Mouse (Mus musculus) heart, embryonic 11.5 days (tissue): ENCODE results near the gene Tas1r1. TPM values are rescaled to one million over a fixed set of nuclear protein-coding genes. Genes with fewer than 3 reads are reported as not detected.

Experiments
- ATAC-seq: fragments of 200-750 bp; cut with Nextera tagmentation; replicated peaks from 2 replicates; pipeline ENCODE4 v1.8.0; 2017; ENCODE audit warnings: moderate library complexity; ENCODE audit not compliant: insufficient number of reproducible peaks, low FRiP score, low TSS enrichment
- H3K27ac ChIP-seq: fragments of 300-500 bp; sonication (generic); 2 replicates; pipeline ENCODE4 v1.5.1; 2014; ENCODE audit warnings: mild to moderate bottlenecking, low read depth, low read length
- H3K27me3 ChIP-seq: fragments of 300-500 bp; sonication (generic); 2 replicates; pipeline ENCODE4 v1.6.1; 2014; ENCODE audit warnings: mild to moderate bottlenecking, low read length, mixed read lengths; ENCODE audit not compliant: control insufficient read depth, insufficient read depth
- H3K36me3 ChIP-seq: fragments of 300-500 bp; sonication (generic); 2 replicates; pipeline ENCODE4 v1.6.1; 2014; ENCODE audit warnings: mild to moderate bottlenecking, low read length, moderate library complexity, mixed read lengths; ENCODE audit not compliant: control insufficient read depth, insufficient read depth
- H3K4me1 ChIP-seq: fragments of 300-500 bp; sonication (generic); 2 replicates; pipeline ENCODE4 v1.6.1; 2014; ENCODE audit warnings: low read length; ENCODE audit not compliant: control insufficient read depth, insufficient read depth
- H3K4me2 ChIP-seq: fragments of 300-500 bp; sonication (generic); 2 replicates; pipeline ENCODE4 v1.6.1; 2014; ENCODE audit warnings: mild to moderate bottlenecking, moderate library complexity
- H3K4me3 ChIP-seq: fragments of 300-500 bp; sonication (generic); 2 replicates; pipeline ENCODE4 v1.5.1; 2014; ENCODE audit warnings: low read depth, low read length
- H3K9ac ChIP-seq: fragments of 300-500 bp; sonication (generic); 2 replicates; pipeline ENCODE4 v1.6.1; 2014; ENCODE audit warnings: mild to moderate bottlenecking, low read depth, low read length, moderate library complexity
- H3K9me3 ChIP-seq: fragments of 300-500 bp; sonication (generic); replicated peaks from 2 replicates; pipeline ENCODE4 v1.6.1; 2016; ENCODE audit warnings: low read length; ENCODE audit not compliant: control insufficient read depth
- WGBS: fragments of 180-500 bp; shearing (Covaris S2); extraction: QIAGEN DNeasy Blood & Tissue Kit; methylation state at CpG from one replicate; pipeline ENCODE4 v1.1.7; 2014; ENCODE audit not compliant: insufficient replicate concordance; 5-methylcytosine and 5-hydroxymethylcytosine counted together
- polyA plus RNA-seq: library from polyadenylated mRNA; unstranded; fragments of >200 nt; fragmentation: Nextera tagmentation; extraction: Ambion mirVana; gene quantifications from 2 replicates; pipeline ENCODE4 v1.2.1, GENCODE M21; 2014

Gene Tas1r1
- polyA plus RNA-seq, result 0.14 and 0.16 TPM in 2 replicates

DNA sequence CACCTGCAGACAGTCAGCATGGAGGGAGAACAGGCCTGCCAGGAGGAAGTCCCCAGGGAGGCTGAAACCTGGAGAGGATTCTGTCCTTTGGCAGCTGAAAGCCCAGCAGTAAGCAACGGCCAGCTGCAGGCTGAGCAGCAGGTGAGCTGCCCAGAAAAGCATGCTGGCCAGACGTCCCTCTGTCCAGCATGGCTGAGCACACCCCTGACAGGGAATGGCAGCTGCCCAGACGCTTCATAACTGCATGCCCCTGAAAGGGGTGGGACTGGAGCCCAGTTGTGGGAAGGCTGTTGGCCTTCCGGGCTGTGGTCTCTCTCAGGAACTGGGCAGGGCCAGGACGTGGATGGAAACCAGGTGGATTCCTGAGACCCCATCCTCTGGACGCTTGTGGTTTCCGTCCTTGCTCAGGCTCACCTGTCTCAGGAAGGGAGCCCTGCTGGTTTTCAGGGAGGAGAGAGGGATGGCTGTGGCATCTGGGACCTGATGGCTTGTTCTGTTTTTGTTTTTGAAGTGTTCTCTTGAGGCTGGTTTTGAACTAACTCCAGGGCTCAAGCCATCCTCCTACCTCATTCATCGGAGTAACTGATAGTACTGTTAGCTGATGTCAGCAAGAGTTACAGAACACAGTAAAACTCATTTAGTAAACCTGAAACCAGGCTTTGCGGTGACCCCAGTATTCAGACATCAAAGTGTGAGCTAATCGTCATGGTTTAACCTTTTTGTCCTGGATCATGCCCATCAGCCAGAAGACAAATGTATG is at the start of gene Tas1r1:
Tas1r1 (minus strand) TSS at position 344 of the 760 bp plus-strand sequence.
- WGBS, result 48% methylated on average over 10 of the region's 10 CpGs
- no peak within 1 kb of the TSS for H3K27ac ChIP-seq
- H3K4me2 ChIP-seq, result peak within 1 kb of the TSS; percentile 95
- H3K36me3 ChIP-seq, result peaks cover 19% of the 10 kb centered on the region
- H3K4me1 ChIP-seq, result peaks cover 7% of the 10 kb centered on the region
- ATAC-seq, result no peak
- H3K9me3 ChIP-seq, result no peaks in the 10 kb centered on the region
- peak within 1 kb of the TSS; percentile 87 for H3K9ac ChIP-seq
- peak within 1 kb of the TSS; percentile 100 for H3K4me3 ChIP-seq
- no peaks in the 10 kb centered on the region for H3K27me3 ChIP-seq

DNA sequence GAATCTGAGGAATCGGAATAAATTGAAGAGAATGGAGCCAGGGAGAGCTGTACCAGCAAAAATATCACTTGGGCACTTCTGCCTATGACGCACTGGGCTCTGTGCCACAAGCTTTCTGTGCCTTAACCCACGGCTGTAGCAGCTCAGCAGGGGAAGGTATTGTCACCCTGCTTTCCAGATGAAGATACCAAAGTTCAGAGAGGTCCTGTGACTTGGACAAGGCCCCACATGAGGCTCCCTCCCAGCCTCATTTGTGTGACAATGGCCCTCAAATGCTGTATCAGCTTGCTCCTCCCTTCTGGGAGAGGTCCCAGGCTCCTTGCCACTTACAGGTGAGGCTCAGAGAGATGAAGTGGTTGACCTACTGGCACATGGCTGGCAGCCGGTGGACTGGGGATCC is 49.8 kb upstream of the Tas1r1 start:
- H3K4me1 ChIP-seq, result peaks cover 18% of the 10 kb centered on the region
- no peak overlapping the region for H3K27ac ChIP-seq
- no peak for ATAC-seq
- H3K27me3 ChIP-seq, result peaks cover 3% of the 10 kb centered on the region; the same call in 1 of the 2 replicates
- no peaks in the 10 kb centered on the region for H3K36me3 ChIP-seq
- H3K9me3 ChIP-seq, result no peaks in the 10 kb centered on the region
- 54% methylated on average over 4 of the region's 4 CpGs for WGBS
- no peak overlapping the region; the same call in 1 of the 2 replicates for H3K4me3 ChIP-seq
- H3K9ac ChIP-seq, result no peak overlapping the region
- H3K4me2 ChIP-seq, result peak overlapping the region; percentile 78

DNA sequence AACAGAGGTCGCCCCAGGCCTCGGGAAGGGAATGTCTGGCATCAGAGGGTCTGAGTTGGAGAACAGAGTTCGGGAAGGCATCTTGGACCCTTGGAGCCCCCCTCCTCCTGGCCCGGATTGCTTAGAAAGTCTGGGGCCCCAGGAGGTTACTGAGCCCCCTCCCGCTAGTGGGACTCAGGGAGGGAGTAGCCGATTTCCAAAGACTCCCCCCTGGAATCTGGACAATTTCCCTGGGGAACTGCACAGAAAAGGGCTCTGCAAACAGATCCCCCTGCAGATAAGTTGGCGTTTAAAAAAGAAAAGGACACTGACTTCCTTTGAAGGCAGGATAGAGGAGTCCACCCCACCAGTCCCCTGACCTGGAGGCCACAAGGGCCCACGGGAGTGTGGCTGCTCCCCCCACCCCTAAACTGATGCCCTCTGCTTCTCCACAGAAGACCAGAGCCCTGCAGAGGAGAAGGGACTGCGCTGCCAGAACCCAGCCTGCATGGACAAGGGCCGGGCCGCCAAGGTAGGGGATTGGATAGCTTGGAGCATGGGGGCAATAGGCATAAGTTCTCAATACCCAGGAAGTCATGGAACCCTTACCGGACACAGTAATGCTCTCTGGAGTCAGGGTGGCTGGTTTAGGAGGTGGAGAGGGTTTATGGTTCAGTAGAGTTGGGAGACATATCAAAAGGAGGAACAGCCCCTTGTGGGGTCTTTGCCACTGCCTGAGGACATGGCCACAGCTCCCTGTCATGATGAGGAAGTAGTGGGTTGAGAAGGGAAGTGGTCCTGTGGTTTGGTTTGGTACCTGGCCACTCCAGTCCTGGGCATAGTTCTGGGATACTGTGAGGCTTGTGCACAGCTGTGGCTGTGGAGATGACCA is 49.1 kb upstream of the Tas1r1 start:
- 5% methylated on average over 12 of the region's 12 CpGs for WGBS
- H3K27me3 ChIP-seq, result peaks cover 3% of the 10 kb centered on the region; the same call in 1 of the 2 replicates
- no peak for ATAC-seq
- H3K4me2 ChIP-seq, result peak overlapping the region; percentile 78
- H3K4me3 ChIP-seq, result peak overlapping the region; percentile 85
- no peaks in the 10 kb centered on the region for H3K9me3 ChIP-seq
- H3K4me1 ChIP-seq, result peaks cover 14% of the 10 kb centered on the region
- H3K27ac ChIP-seq, result no peak overlapping the region
- H3K36me3 ChIP-seq, result no peaks in the 10 kb centered on the region
- H3K9ac ChIP-seq, result peak overlapping the region; percentile 82

DNA sequence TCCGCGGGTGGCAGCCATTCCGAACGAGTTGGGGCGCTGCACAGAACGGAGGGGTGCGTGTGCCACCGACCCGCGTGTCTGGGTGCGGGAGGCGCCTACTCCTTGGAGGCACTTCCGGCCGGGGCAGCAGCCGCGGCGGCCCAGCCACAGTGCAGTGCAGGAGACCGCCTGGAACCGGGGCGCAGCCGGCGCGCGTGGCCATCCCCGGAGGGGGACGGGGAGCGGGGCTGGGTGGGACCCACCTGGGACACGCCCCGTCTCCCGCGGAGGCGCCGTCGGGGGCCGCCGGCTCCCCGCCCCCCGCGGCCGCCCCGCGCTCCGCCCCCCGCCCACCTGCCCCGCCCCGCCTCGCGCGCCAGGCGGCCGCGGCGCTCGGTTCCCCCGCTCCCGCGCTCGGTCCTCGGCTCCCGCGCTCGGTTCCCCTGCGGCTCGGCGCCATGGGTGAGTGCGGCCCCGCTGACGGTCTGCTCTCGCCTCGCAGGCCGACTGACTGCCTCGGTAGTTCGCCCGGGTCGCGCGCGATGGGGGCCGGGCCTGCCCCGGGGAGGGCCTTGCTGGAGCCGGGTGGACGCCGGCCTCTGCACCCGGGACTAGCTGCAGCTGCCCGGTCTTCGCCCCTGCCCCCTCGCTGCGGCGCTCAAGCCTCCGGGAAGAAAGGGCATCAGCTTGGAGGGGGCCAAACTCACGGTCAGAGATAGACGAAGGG is 48.3 kb upstream of the Tas1r1 start:
- Histone ChIP-seq H3K4me3 (peak overlapping the region; percentile 85), H3K27me3 (peaks cover 3% of the 10 kb centered on the region; the same call in 1 of the 2 replicates), H3K27ac (no peak overlapping the region), H3K9me3 (no peaks in the 10 kb centered on the region), H3K9ac (peak overlapping the region; percentile 82), H3K4me1 (peaks cover 14% of the 10 kb centered on the region), H3K4me2 (peak overlapping the region; percentile 78), H3K36me3 (no peaks in the 10 kb centered on the region)
- ATAC-seq, result peak; percentile 75
- WGBS, result under 1% methylated on average over 60 of the region's 92 CpGs

DNA sequence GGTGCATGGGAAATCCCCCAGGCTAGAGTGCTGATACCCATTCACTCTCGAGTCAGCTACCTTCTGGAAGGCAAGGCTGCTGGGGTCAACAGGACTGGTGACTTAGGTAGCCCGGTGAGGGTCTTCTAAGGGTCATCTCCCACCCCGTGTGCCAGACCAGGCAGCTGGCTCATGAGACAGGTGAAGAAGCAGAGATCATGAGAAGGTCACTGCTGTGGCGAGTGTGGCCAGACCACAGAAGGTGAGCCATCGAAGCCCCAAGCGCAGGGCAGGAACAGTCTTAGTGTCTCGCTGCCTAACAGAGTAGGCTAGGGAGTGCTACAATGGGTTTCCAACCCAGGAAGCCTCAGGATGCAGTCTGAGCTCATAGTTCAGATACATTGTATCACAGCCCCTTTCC is 46.2 kb upstream of the Tas1r1 start:
- WGBS, result 73% methylated on average over 7 of the region's 7 CpGs
- H3K27ac ChIP-seq, result no peak overlapping the region
- peaks cover 14% of the 10 kb centered on the region for H3K4me1 ChIP-seq
- H3K9ac ChIP-seq, result no peak overlapping the region
- H3K36me3 ChIP-seq, result no peaks in the 10 kb centered on the region
- H3K9me3 ChIP-seq, result no peaks in the 10 kb centered on the region
- no peak for ATAC-seq
- peaks cover 3% of the 10 kb centered on the region; the same call in 1 of the 2 replicates for H3K27me3 ChIP-seq
- H3K4me3 ChIP-seq, result no peak overlapping the region
- no peak overlapping the region for H3K4me2 ChIP-seq

DNA sequence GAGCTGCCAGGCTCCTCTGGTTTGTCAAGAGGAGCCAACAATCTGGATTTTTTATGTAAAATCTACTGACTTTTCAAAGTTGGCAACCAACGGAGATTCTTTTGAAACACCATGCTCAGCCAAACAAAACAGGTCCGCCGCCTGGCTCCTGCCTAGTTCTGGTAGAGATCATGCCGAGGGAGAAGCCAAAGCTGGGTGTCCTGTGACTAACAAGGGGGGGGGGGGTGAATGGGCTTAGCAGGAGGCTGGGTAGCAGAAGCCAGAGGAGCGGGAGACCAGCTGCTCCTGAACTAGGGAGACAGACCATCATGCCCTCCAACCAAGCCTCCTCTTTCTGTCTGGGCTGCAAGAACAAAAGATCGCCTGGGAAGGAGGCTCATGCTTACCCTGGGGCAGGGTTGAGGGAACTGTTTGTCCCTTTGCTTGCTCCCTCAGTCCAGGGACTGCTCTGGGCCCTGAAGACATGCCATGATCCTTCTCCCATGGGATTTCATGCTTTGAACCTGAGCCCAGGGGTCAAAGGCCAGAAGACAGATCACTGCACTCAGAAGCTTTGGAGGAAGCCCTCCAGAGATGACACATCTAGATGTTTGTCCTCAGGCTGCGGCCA is 45.3 kb upstream of the Tas1r1 start:
- WGBS, result 67% methylated on average over 7 of the region's 7 CpGs
- Histone ChIP-seq H3K9ac (no peak overlapping the region), H3K27me3 (peaks cover 3% of the 10 kb centered on the region; the same call in 1 of the 2 replicates), H3K9me3 (no peaks in the 10 kb centered on the region), H3K27ac (no peak overlapping the region), H3K4me1 (peaks cover 14% of the 10 kb centered on the region), H3K4me3 (no peak overlapping the region), H3K36me3 (no peaks in the 10 kb centered on the region), H3K4me2 (no peak overlapping the region)
- ATAC-seq, result no peak

DNA sequence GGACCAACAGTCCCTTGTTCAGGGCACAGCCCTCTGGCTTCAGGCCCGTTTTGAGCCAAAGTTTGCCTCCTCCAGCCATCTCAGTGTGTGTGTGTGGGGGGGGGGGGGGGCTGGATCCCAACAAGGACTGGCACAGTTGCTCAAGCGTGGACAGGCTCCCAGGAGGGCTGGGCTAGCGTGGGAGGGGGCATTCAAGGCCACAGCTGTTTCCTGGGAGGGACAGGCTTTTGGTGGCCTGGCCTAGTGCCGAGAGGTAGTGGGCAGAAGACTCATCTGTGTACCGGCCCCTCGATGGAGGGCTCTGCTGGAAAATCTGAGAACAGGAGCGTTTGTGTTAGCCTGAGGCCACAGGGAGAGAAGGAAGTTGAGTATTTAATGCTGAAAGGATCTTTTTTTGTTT is 41.6 kb upstream of the Tas1r1 start:
- no peak overlapping the region for H3K4me2 ChIP-seq
- 56% methylated on average over 7 of the region's 7 CpGs for WGBS
- ATAC-seq, result no peak
- H3K9me3 ChIP-seq, result no peaks in the 10 kb centered on the region
- no peaks in the 10 kb centered on the region for H3K27me3 ChIP-seq
- no peaks in the 10 kb centered on the region for H3K4me1 ChIP-seq
- no peak overlapping the region for H3K4me3 ChIP-seq
- H3K9ac ChIP-seq, result no peak overlapping the region
- no peak overlapping the region for H3K27ac ChIP-seq
- no peaks in the 10 kb centered on the region for H3K36me3 ChIP-seq

DNA sequence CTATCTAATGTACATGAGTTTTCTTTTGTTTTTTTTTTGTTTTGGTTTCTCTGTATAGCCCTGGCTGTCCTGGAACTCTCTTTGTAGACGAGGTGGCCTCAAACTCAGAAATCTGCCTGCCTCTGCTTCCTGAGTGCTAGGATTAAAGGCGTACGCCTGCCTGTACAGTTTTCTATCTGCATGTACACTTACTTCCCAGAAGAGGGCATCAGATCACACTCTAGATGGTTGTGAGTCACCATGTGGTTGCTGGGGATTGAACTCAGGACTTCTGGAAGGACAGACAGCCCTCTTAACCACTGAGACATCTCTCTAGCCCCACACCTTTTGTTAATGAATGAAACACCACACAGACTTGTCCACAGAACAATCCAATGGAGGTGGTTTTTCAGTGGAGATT is 40.9 kb upstream of the Tas1r1 start:
- Histone ChIP-seq H3K27me3 (no peaks in the 10 kb centered on the region), H3K27ac (no peak overlapping the region), H3K4me2 (no peak overlapping the region), H3K9me3 (no peaks in the 10 kb centered on the region), H3K4me1 (no peaks in the 10 kb centered on the region), H3K4me3 (no peak overlapping the region), H3K36me3 (no peaks in the 10 kb centered on the region), H3K9ac (no peak overlapping the region)
- no peak for ATAC-seq
- WGBS, result 86% methylated on average over 3 of the region's 3 CpGs
